Mouse (Mus musculus) duodenum, adult 2 months (tissue): ENCODE results near the gene H2al1a. TPM values are rescaled to one million over a fixed set of nuclear protein-coding genes. Genes with fewer than 3 reads are reported as not detected.

Source experiments
- polyA plus RNA-seq: library from polyadenylated mRNA; depleted of rRNA; stranded (reverse); fragments of >200 nt; gene quantifications from 2 replicates; pipeline ENCODE4 v1.2.3, GENCODE M21; 2012; ENCODE audit warnings: low replicate concordance; rRNA removed

The H2al1a gene
- polyA plus RNA-seq, result not detected in 2 replicates

GRCm38 (mm10) chrX:11298957-11299356 lies at the start of gene H2al1a:
H2al1a (plus strand) TSS chrX:11299257.

GRCm38 (mm10) chrX:11302132-11302531 lies 3.1 kb downstream of the H2al1a start, which contains the start of gene H2al1b:
H2al1b (plus strand) TSS chrX:11302432.

GRCm38 (mm10) chrX:11305355-11305754 lies 6.3 kb downstream of the H2al1a start, which contains the start of gene H2al1c:
H2al1c (plus strand) TSS chrX:11305655.

GRCm38 (mm10) chrX:11308524-11308923 lies 9.5 kb downstream of the H2al1a start, which contains the start of gene H2al1d:
H2al1d (plus strand) TSS chrX:11308824.

GRCm38 (mm10) chrX:11311634-11312033 lies 12.6 kb downstream of the H2al1a start, which contains the start of gene H2al1e:
H2al1e (plus strand) TSS chrX:11311934.

GRCm38 (mm10) chrX:11314858-11315257 lies 15.8 kb downstream of the H2al1a start, which contains the start of gene H2al1f:
H2al1f (plus strand) TSS chrX:11315158.

GRCm38 (mm10) chrX:11317956-11318355 lies 18.9 kb downstream of the H2al1a start, which contains the start of gene H2al1g:
H2al1g (plus strand) TSS chrX:11318256.

GRCm38 (mm10) chrX:11321192-11321591 lies 22.1 kb downstream of the H2al1a start, which contains the start of gene H2al1h:
H2al1h (plus strand) TSS chrX:11321492.

GRCm38 (mm10) chrX:11324359-11324758 lies 25.3 kb downstream of the H2al1a start, which contains the start of gene H2al1i:
H2al1i (plus strand) TSS chrX:11324659.

GRCm38 (mm10) chrX:11327522-11327921 lies 28.5 kb downstream of the H2al1a start, which contains the start of gene H2al1j:
H2al1j (plus strand) TSS chrX:11327822.

Other genes starting within 250 kb of the H2al1a start
- not detected in 2 replicates for gene H2al1b, start 3.2 kb downstream of the H2al1a start, polyA plus RNA-seq
- gene H2al1c, start 6.4 kb downstream of the H2al1a start, polyA plus RNA-seq, result not detected in 2 replicates
- not detected in 2 replicates for gene H2al1d, start 9.6 kb downstream of the H2al1a start, polyA plus RNA-seq
- not detected in 2 replicates for gene H2al1e, start 12.7 kb downstream of the H2al1a start, polyA plus RNA-seq
- gene H2al1f, start 15.9 kb downstream of the H2al1a start, polyA plus RNA-seq, result not detected in 2 replicates
- gene H2al1g, start 19.0 kb downstream of the H2al1a start, polyA plus RNA-seq, result not detected in 2 replicates
- not detected in 2 replicates for gene H2al1h, start 22.2 kb downstream of the H2al1a start, polyA plus RNA-seq
- gene H2al1i, start 25.4 kb downstream of the H2al1a start, polyA plus RNA-seq, result not detected in 2 replicates
- not detected in 2 replicates for gene H2al1j, start 28.6 kb downstream of the H2al1a start, polyA plus RNA-seq